ENCODE assay signal across 11 mouse cellular contexts in genomic region chr11:99162972-99163686, GRCm38 (mm10). TPM values are rescaled to one million over a fixed set of nuclear protein-coding genes. Genes with fewer than 3 reads are reported as not detected.
DNase-seq lines count a peak whose midpoint lies in the region; ATAC-seq lines count a peak whose summit lies in the region.
"Had no signal": no experiment of that assay in that cellular context is flagged by ENCODE, and none has a peak within 500 bp of the region (broad histone marks: within the 10 kb centered on the region; RNA-seq: fewer than 3 reads in every experiment).

No protein-coding gene starts in this region.

- peak; percentile 68 for DNase-seq in R1 (ENCODE audit: low read depth, low spot score)
- DNase-seq in lung, postnatal 4 days: peak; percentile 40 to 50
- peak; percentile 83 for DNase-seq in thymus, postnatal 0 days (ENCODE audit: low spot score)
- DNase-seq in adrenal gland, adult (ENCODE audit: inconsistent age in 2 of 2, low spot score in 1 of 2): no peak
- no peak for DNase-seq in urinary bladder, adult 2 months (ENCODE audit: low spot score)
- DNase-seq in embryo, embryonic 11 days: no peak
- DNase-seq: cerebellum, adult 11-12 months had no signal

- 68% methylated on average over 10 of the region's 10 CpGs for WGBS in heart, embryonic 16.5 days
- WGBS in heart, embryonic 11.5 days (ENCODE audit: insufficient replicate concordance): 73% methylated on average over 10 of the region's 10 CpGs

- no peak overlapping the region for H3K27ac ChIP-seq in heart, embryonic 16.5 days (ENCODE audit: low read length)
- H3K27ac ChIP-seq in heart, embryonic 11.5 days (ENCODE audit: low read depth, low read length): no peak overlapping the region
- H3K27ac ChIP-seq: lung, embryonic 15.5 days had no signal

- no peak overlapping the region for H3K4me2 ChIP-seq in heart, embryonic 16.5 days (ENCODE audit: low read depth, low read length)
- H3K4me2 ChIP-seq in heart, embryonic 11.5 days: no peak overlapping the region
- H3K4me2 ChIP-seq: lung, embryonic 15.5 days had no signal

- no peak overlapping the region for H3K4me3 ChIP-seq in heart, embryonic 16.5 days (ENCODE audit: low read length)
- no peak overlapping the region for H3K4me3 ChIP-seq in heart, embryonic 11.5 days (ENCODE audit: low read depth, low read length)
- H3K4me3 ChIP-seq: lung, embryonic 15.5 days; myocyte had no signal

- no peaks in the 10 kb centered on the region for H3K9me3 ChIP-seq in heart, embryonic 16.5 days (replicated peaks; ENCODE audit: control insufficient read depth, low read length)
- H3K9me3 ChIP-seq in heart, embryonic 11.5 days (replicated peaks; ENCODE audit: control insufficient read depth, low read length): no peaks in the 10 kb centered on the region
- H3K9me3 ChIP-seq: lung, embryonic 15.5 days had no signal

- H3K36me3 ChIP-seq in heart, embryonic 16.5 days (ENCODE audit: control insufficient read depth, insufficient read depth): no peaks in the 10 kb centered on the region
- H3K36me3 ChIP-seq in heart, embryonic 11.5 days (ENCODE audit: control insufficient read depth, insufficient read depth, low read length): no peaks in the 10 kb centered on the region
- H3K36me3 ChIP-seq: lung, embryonic 15.5 days had no signal

- peak; percentile 49 for ATAC-seq in heart, embryonic 16.5 days (replicated peaks; ENCODE audit: extremely low read depth, insufficient read depth, low FRiP score)
- no peak for ATAC-seq in heart, embryonic 11.5 days (replicated peaks; ENCODE audit: insufficient number of reproducible peaks, low FRiP score, low TSS enrichment)

- no peak overlapping the region for H3K9ac ChIP-seq in heart, embryonic 16.5 days (ENCODE audit: low read length)
- no peak overlapping the region for H3K9ac ChIP-seq in heart, embryonic 11.5 days (ENCODE audit: low read depth, low read length)
- H3K9ac ChIP-seq: lung, embryonic 15.5 days had no signal

- H3K27me3 ChIP-seq in heart, embryonic 16.5 days (ENCODE audit: control insufficient read depth, insufficient read depth, low read length): no peaks in the 10 kb centered on the region
- H3K27me3 ChIP-seq in heart, embryonic 11.5 days (ENCODE audit: control insufficient read depth, insufficient read depth, low read length): no peaks in the 10 kb centered on the region
- H3K27me3 ChIP-seq: lung, embryonic 15.5 days had no signal

- H3K4me1 ChIP-seq in heart, embryonic 16.5 days (ENCODE audit: control insufficient read depth, insufficient read depth, low read length): no peaks in the 10 kb centered on the region
- no peaks in the 10 kb centered on the region for H3K4me1 ChIP-seq in heart, embryonic 11.5 days (ENCODE audit: control insufficient read depth, insufficient read depth, low read length)
- H3K4me1 ChIP-seq: lung, embryonic 15.5 days had no signal

RNA-seq across cellular contexts. Expression of gene Ccr7, which starts 8.3 kb away (rescaled TPM):
- polyA plus RNA-seq in heart, embryonic 16.5 days (2015; fragmentation: Nextera tagmentation; extraction: Ambion mirVana): 0.69 and 1.5 TPM in 2 replicates
- polyA plus RNA-seq in heart, embryonic 11.5 days (2014; fragmentation: Nextera tagmentation; extraction: Ambion mirVana): 0.21 and 0.36 TPM in 2 replicates
- 36.2 and 37.4 TPM in 2 replicates for polyA plus RNA-seq in thymus, postnatal 0 days (2015; fragmentation: Nextera tagmentation; extraction: Ambion mirVana)
- 1.0 and 1.3 TPM in 2 replicates for polyA plus RNA-seq in urinary bladder, adult 2 months (2012; rRNA removed)

Comparison
In these comparisons a context has a peak if more than half of its experiments do, and no peak if none do; other contexts are left out.
1. DNase-seq: peak in R1 (single experiment), lung, postnatal 4 days (2 of 2) and thymus, postnatal 0 days (single experiment); none in adrenal gland, adult (0 of 2), urinary bladder, adult 2 months (single experiment) and embryo, embryonic 11 days (single experiment).
2. RNA of gene Ccr7, which starts 8.3 kb away (polyA plus RNA-seq): 36.2 to 37.4 TPM in thymus, postnatal 0 days; 0.69 to 1.5 TPM in heart, embryonic 16.5 days, 1.0 to 1.3 TPM in urinary bladder, adult 2 months and 0.21 to 0.36 TPM in heart, embryonic 11.5 days; every median in the first group is over 10 times any median in the second.